Mouse (Mus musculus) liver, embryonic 14.5 days (tissue): ENCODE measurements around the gene Zfp882. TPM values are rescaled to one million over a fixed set of nuclear protein-coding genes. Genes with fewer than 3 reads are reported as not detected.
A peak's percentile ranks its signal among the peaks of the same experiment; 100 is the strongest.
"Not testable (repeated sequence)": the region's sequence is repeated elsewhere in the genome, so short reads cannot be mapped to it uniquely, and the experiment has no call there.

Experiments
- ATAC-seq: fragments of 200-750 bp; cut with Nextera tagmentation; 2 replicates; pipeline ENCODE4 v1.8.0; 2017; ENCODE audit warnings: moderate number of reproducible peaks, mild to moderate bottlenecking, moderate library complexity; ENCODE audit not compliant: insufficient read depth
- DNase-seq, 3 experiments: peaks; one replicate each; pipeline ENCODE4 v3.0.0-alpha.2; 2012 to 2013; ENCODE audit warnings: low read depth in 3 of 3, low spot score in 3 of 3
- H3K27ac ChIP-seq: fragments of 300-500 bp; sonication (generic); 2 replicates; pipeline ENCODE4 v1.5.1; 2014; ENCODE audit warnings: moderate library complexity, mild to moderate bottlenecking, control low read depth, inconsistent platforms
- H3K27me3 ChIP-seq: fragments of 300-500 bp; sonication (generic); 2 replicates; pipeline ENCODE4 v1.6.1; 2014; ENCODE audit warnings: mild to moderate bottlenecking, low read length, moderate library complexity; ENCODE audit not compliant: control insufficient read depth, insufficient read depth
- H3K36me3 ChIP-seq: fragments of 300-500 bp; sonication (generic); replicated peaks from 2 replicates; pipeline ENCODE4 v1.6.1; 2014; ENCODE audit warnings: low read depth; ENCODE audit not compliant: control insufficient read depth, insufficient read depth
- H3K4me1 ChIP-seq, 2 experiments: fragments of 200-500 bp in 1 of 2; fragments of 300-500 bp in 1 of 2; sonication (generic) in 1 of 2; replicated peaks; 2 replicates each; pipeline ENCODE4 v1.6.1; 2012 to 2014; ENCODE audit warnings: antibody characterized with exemption in 1 of 2, inconsistent platforms in 1 of 2, low read length in 1 of 2; ENCODE audit not compliant: control insufficient read depth in 2 of 2, insufficient read depth in 2 of 2
- H3K4me2 ChIP-seq: fragments of 300-500 bp; sonication (generic); 2 replicates; pipeline ENCODE4 v1.6.1; 2014; ENCODE audit warnings: low read depth, mild to moderate bottlenecking, control low read depth, moderate library complexity
- H3K4me3 ChIP-seq, 2 experiments: fragments of 200-500 bp in 1 of 2; fragments of 300-500 bp in 1 of 2; sonication (generic) in 1 of 2; 2 replicates each; pipeline ENCODE4 v1.5.1; 2012 to 2014; ENCODE audit warnings: low read depth in 2 of 2, low read length in 2 of 2, mild to moderate bottlenecking in 2 of 2, control low read depth in 1 of 2, inconsistent platforms in 1 of 2, moderate library complexity in 1 of 2; ENCODE audit not compliant: insufficient read depth in 1 of 2
- H3K9ac ChIP-seq: fragments of 300-500 bp; sonication (generic); replicated peaks from 2 replicates; pipeline ENCODE4 v1.6.1; 2014; ENCODE audit warnings: mild to moderate bottlenecking, control low read depth, moderate library complexity
- H3K9me3 ChIP-seq: fragments of 300-500 bp; sonication (generic); 2 replicates; pipeline ENCODE4 v1.6.1; 2016; ENCODE audit warnings: low read length, mixed read lengths; ENCODE audit not compliant: control insufficient read depth
- CTCF ChIP-seq: IDR thresholded peaks from 2 replicates; pipeline ENCODE4 v1.5.1; 2016; ENCODE audit warnings: antibody characterized with exemption, low read depth, control low read depth
- EP300 ChIP-seq: IDR thresholded peaks from 2 replicates; pipeline ENCODE4 v1.6.1; 2016; ENCODE audit warnings: antibody characterized with exemption, low read depth
- WGBS: fragments of 180-500 bp; shearing (Covaris S2); extraction: QIAGEN DNeasy Blood & Tissue Kit; methylation state at CpG from one replicate; pipeline ENCODE4 v1.1.7; 2014; ENCODE audit not compliant: insufficient replicate concordance; 5-methylcytosine and 5-hydroxymethylcytosine counted together
- polyA plus RNA-seq, 2 experiments: library from polyadenylated mRNA; depleted of rRNA in 1 of 2; stranded (reverse) in 1 of 2; unstranded in 1 of 2; fragments of >200 nt; fragmentation: Nextera tagmentation in 1 of 2; extraction: Ambion mirVana in 1 of 2; gene quantifications; 2 replicates each; pipeline versions ENCODE4 v1.2.1 to v1.2.3; 2012 to 2014

Gene Zfp882
- polyA plus RNA-seq (2012; rRNA removed) (0.42 and 0.52 TPM in 2 replicates), polyA plus RNA-seq (2014; fragmentation: Nextera tagmentation; extraction: Ambion mirVana) (0.51 and 0.53 TPM in 2 replicates)

GRCm38 (mm10) chr8:71908309-71909261, at the start of gene Zfp882, which contains the start of gene Zfp617:
TSS of gene Zfp882 (plus strand) at chr8:71908608.
TSS of gene Zfp617 (plus strand) at chr8:71908635.
- ATAC-seq (peak; percentile 92), DNase-seq (peak; percentile 57 to 62 (median 61))
- Histone ChIP-seq H3K4me1 (peaks cover 0 to 5% of the 10 kb centered on the region in 2 experiments; a peak in 3 of 4 replicates), H3K27me3 (no peaks in the 10 kb centered on the region), H3K9ac (peak within 1 kb of the TSS; percentile 80), H3K9me3 (no peaks in the 10 kb centered on the region), H3K4me3 (peak within 1 kb of the TSS; percentile 71 to 79), H3K27ac (no peak within 1 kb of the TSS; the same call in 1 of the 2 replicates), H3K4me2 (peak within 1 kb of the TSS; percentile 66), H3K36me3 (no peaks in the 10 kb centered on the region)
- TF ChIP-seq CTCF, result peak; percentile 84
- no peak for TF ChIP-seq EP300
- WGBS, result 5% methylated on average over 47 of the region's 47 CpGs

- H3K27me3 ChIP-seq, ATAC-seq, H3K9ac ChIP-seq, H3K36me3 ChIP-seq, H3K4me2 ChIP-seq, H3K4me1 ChIP-seq, H3K27ac ChIP-seq, H3K9me3 ChIP-seq, DNase-seq, H3K4me3 ChIP-seq: not testable (repeated sequence)
- 56% methylated on average over 1 of the region's 1 CpGs for WGBS
Measured at GRCm38 (mm10) chr8:71861551-71861950, 46.9 kb upstream of the Zfp882 start.

DNA sequence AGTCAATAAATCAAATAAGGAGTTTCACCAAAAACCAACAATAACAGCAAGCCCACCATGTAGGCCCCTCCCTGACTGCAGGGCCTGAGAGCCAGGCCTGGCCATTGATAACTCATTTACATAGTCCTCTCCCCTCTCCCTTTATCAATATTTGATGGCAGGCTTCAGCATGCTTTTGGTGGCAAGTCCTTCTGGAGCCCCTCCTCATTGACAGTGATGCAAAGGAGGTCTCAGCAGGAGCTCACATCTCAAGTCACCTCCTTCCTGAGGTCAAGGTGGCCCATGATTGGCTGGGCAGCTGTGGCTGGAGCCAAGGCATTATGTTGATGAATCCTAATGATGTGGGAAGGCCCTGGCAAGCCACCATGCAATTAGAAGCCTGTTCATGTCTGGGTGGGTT, 46.4 kb upstream of the Zfp882 start:
- DNase-seq, H3K4me1 ChIP-seq, H3K36me3 ChIP-seq, ATAC-seq, H3K4me2 ChIP-seq, H3K9ac ChIP-seq, H3K9me3 ChIP-seq, H3K27ac ChIP-seq, H3K4me3 ChIP-seq, H3K27me3 ChIP-seq: not testable (repeated sequence)

- ATAC-seq (peak; percentile 88), DNase-seq (peak; percentile 33 to 58 (median 42))
- Histone ChIP-seq H3K27ac (no peak within 1 kb of the TSS; the same call in 1 of the 2 replicates), H3K9ac (peak within 1 kb of the TSS; percentile 80), H3K9me3 (no peaks in the 10 kb centered on the region; the same call in 1 of the 2 replicates), H3K4me1 (no peaks in the 10 kb centered on the region), H3K27me3 (no peaks in the 10 kb centered on the region), H3K36me3 (peaks cover 3% of the 10 kb centered on the region; the same call in 1 of the 2 replicates), H3K4me2 (peak within 1 kb of the TSS; percentile 91), H3K4me3 (peak within 1 kb of the TSS; percentile 66 to 79)
- 3% methylated on average over 45 of the region's 45 CpGs for WGBS
- no peak for TF ChIP-seq CTCF
- TF ChIP-seq EP300, result no peak
Measured at GRCm38 (mm10) chr8:71881618-71882274, 26.7 kb upstream of the Zfp882 start, which contains the start of gene Zfp709. TSS of gene Zfp709 (plus strand) at chr8:71882019.

- not testable (repeated sequence) for H3K4me2 ChIP-seq, H3K27ac ChIP-seq, H3K4me3 ChIP-seq, ATAC-seq, DNase-seq, H3K9me3 ChIP-seq, H3K4me1 ChIP-seq, H3K9ac ChIP-seq, H3K27me3 ChIP-seq, H3K36me3 ChIP-seq
- 45% methylated on average over 11 of the region's 11 CpGs for WGBS
Measured at GRCm38 (mm10) chr8:71900666-71901065, 7.7 kb upstream of the Zfp882 start.

DNA sequence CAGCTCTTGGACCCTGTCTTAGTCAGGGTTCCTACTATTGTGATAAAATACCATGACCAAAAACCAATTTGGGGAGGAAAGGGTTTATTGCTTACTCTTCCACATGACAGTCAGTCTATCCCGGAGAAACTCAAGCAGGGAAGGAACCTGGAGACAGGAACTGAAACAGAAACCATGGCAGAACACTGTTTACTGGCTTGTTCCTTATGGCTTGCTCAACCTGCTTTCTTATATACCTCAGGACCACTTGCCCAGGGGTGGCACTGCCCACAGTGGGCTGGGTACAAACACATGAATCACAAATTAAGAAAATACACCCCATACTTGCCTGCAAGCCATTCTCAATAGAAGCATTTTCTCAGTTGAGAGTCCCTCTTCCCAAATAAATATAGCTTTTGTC, 5.3 kb upstream of the Zfp882 start:
- H3K36me3 ChIP-seq, DNase-seq, H3K4me2 ChIP-seq, H3K9me3 ChIP-seq, H3K9ac ChIP-seq, ATAC-seq, H3K27ac ChIP-seq, H3K4me1 ChIP-seq, H3K27me3 ChIP-seq, H3K4me3 ChIP-seq: not testable (repeated sequence)
- 46% methylated on average over 1 of the region's 1 CpGs for WGBS
